Mouse (Mus musculus) lung, embryonic 16.5 days (tissue): ENCODE results near the gene Pfdn2. TPM values are rescaled to one million over a fixed set of nuclear protein-coding genes. Genes with fewer than 3 reads are reported as not detected.

Source experiments
- ATAC-seq: fragments of 200-750 bp; cut with Nextera tagmentation; 2 replicates; pipeline ENCODE4 v1.8.0; 2017; ENCODE audit warnings: low read depth, mild to moderate bottlenecking, moderate library complexity
- H3K27ac ChIP-seq: fragments of 300-500 bp; sonication (generic); 2 replicates; pipeline ENCODE4 v1.5.1; 2014; ENCODE audit warnings: mild to moderate bottlenecking, control low read depth, low read length
- H3K27me3 ChIP-seq: fragments of 300-500 bp; sonication (generic); 2 replicates; pipeline ENCODE4 v1.6.1; 2014; ENCODE audit warnings: low read depth, low read length, mixed read lengths; ENCODE audit not compliant: control insufficient read depth, insufficient read depth
- H3K36me3 ChIP-seq: fragments of 300-500 bp; sonication (generic); 2 replicates; pipeline ENCODE4 v1.6.1; 2014; ENCODE audit warnings: low read length; ENCODE audit not compliant: control insufficient read depth, insufficient read depth
- H3K4me1 ChIP-seq: fragments of 300-500 bp; sonication (generic); replicated peaks from 2 replicates; pipeline ENCODE4 v1.6.1; 2014; ENCODE audit warnings: low read length, mixed read lengths; ENCODE audit not compliant: control insufficient read depth, insufficient read depth
- H3K4me2 ChIP-seq: fragments of 300-500 bp; sonication (generic); 2 replicates; pipeline ENCODE4 v1.6.1; 2014; ENCODE audit warnings: low read depth, low read length, control low read depth
- H3K4me3 ChIP-seq: fragments of 300-500 bp; sonication (generic); 2 replicates; pipeline ENCODE4 v1.5.1; 2014; ENCODE audit warnings: mild to moderate bottlenecking, low read length, control low read depth
- H3K9ac ChIP-seq: fragments of 300-500 bp; sonication (generic); 2 replicates; pipeline ENCODE4 v1.6.1; 2014; ENCODE audit warnings: low read length, control low read depth
- H3K9me3 ChIP-seq: fragments of 300-500 bp; sonication (generic); 2 replicates; pipeline ENCODE4 v1.6.1; 2016; ENCODE audit warnings: low read length; ENCODE audit not compliant: control insufficient read depth
- WGBS: fragments of 180-500 bp; shearing (Covaris S2); extraction: QIAGEN DNeasy Blood & Tissue Kit; methylation state at CpG from one replicate; pipeline ENCODE4 v1.1.7; 2014; 5-methylcytosine and 5-hydroxymethylcytosine counted together
- polyA plus RNA-seq: library from polyadenylated mRNA; unstranded; fragments of >200 nt; fragmentation: Nextera tagmentation; extraction: Ambion mirVana; gene quantifications from 2 replicates; pipeline ENCODE4 v1.2.1, GENCODE M21; 2015

Pfdn2 gene
- polyA plus RNA-seq, 1 experiment from 2014 or later: 99.8 TPM

DNA sequence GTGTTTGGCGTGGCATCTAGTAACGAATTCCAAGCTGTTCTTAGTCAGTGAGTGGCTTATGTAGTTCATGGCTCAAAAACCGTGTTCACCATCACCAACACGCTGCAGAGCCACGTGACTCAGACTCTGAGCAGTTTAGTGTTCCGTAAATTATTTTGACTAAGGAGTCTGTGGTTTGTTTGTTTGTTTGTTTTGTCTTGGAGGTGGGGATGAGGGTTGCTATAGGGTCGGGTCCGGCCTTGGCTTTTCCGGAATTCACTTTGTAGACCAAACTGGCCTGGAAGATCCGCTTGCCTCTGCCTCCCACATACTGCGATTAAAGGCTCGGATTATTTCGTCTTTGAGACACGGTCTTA is 603 bp downstream of the Pfdn2 start:
- no peak for ATAC-seq

DNA sequence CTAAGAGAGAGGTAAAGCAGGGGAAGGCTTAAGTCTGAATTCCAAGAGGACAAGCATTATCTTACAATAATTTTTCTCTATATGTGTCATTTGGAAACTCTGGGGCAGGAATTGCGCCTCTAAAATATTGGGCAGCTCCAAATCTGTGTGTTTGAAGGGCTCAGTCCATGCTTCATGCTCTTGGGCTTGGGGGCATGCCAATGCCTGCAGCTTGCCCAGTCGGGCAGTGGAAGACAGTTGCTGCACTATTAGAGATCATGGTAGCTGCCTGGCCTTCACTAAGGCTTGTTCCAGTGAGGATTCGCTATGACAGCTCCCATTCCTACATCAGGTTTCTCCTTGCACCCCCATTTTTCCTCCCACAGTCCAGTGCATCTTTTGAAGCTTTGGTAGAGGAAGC is 3.2 kb downstream of the Pfdn2 start:
- Histone ChIP-seq H3K4me3 (no peak overlapping the region), H3K4me2 (no peak overlapping the region), H3K27me3 (no peaks in the 10 kb centered on the region), H3K4me1 (peaks cover 15% of the 10 kb centered on the region), H3K9me3 (peaks cover 4% of the 10 kb centered on the region; the same call in 1 of the 2 replicates), H3K36me3 (no peaks in the 10 kb centered on the region), H3K27ac (no peak overlapping the region), H3K9ac (no peak overlapping the region)
- 90% methylated on average over 3 of the region's 3 CpGs for WGBS
- no peak for ATAC-seq

More for the DNA sequence above, 603 bp downstream of the Pfdn2 start:
- peak overlapping the region; percentile 82 for H3K9ac ChIP-seq
- H3K4me3 ChIP-seq: peak overlapping the region; percentile 79
- H3K9me3 ChIP-seq: peaks cover 4% of the 10 kb centered on the region; the same call in 1 of the 2 replicates
- no peak overlapping the region; the same call in 1 of the 2 replicates for H3K27ac ChIP-seq
- peaks cover 11% of the 10 kb centered on the region; the same call in 1 of the 2 replicates for H3K36me3 ChIP-seq
- peaks cover 11% of the 10 kb centered on the region for H3K4me1 ChIP-seq
- H3K4me2 ChIP-seq: peak overlapping the region; percentile 81
- H3K27me3 ChIP-seq: no peaks in the 10 kb centered on the region
- under 1% methylated on average over 14 of the region's 14 CpGs for WGBS

DNA sequence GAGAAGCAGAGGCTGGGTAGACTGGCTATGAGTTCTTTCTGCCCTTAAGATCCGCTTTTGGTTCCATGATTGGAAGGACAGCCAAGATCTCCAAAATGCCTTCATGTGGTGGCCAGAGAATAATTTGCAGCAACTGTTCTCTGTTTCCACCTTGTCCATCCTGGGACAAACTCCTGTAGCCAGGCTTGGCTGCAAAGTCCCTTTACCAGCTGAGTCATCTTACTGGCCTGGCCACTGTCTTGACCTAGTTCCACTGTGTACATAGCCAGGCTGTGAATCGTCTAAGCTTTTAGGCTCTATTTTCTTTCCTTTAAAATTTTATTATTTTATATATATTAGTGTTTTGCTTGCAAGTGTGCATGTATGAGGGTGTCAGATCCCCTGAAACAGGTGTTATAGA is 3.7 kb downstream of the Pfdn2 start:
- Histone ChIP-seq H3K4me3 (no peak overlapping the region), H3K36me3 (no peaks in the 10 kb centered on the region), H3K27ac (no peak overlapping the region), H3K27me3 (no peaks in the 10 kb centered on the region), H3K9ac (no peak overlapping the region), H3K4me2 (no peak overlapping the region), H3K9me3 (peaks cover 4% of the 10 kb centered on the region; the same call in 1 of the 2 replicates), H3K4me1 (peaks cover 13% of the 10 kb centered on the region)
- no peak for ATAC-seq
- 78% methylated on average over 2 of the region's 2 CpGs for WGBS

DNA sequence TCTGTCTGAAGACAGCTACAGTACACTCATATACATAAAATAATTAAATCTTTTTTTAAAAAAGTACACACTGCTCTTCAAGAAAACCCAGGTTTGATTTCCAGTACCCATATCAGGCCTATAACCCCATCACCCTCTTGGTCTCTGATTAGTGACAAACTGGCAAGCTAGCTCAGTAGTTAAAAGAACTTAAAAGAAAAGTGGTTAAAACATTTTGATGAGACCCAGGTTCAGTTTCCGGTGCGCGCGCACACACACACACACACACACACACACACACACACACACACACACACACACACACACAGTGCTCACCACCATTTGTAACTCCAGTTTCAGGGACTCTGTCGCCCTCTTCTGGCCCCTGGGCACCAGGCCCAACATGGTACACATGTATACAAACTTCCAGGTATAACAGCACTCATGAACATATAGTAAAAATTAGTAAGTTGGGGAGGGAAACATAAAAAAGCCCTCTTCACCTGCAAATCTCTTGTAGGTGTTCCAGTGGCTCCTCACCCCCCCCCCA is 10.4 kb downstream of the Pfdn2 start:
- Histone ChIP-seq H3K9me3 (no peaks in the 10 kb centered on the region), H3K9ac (no peak overlapping the region), H3K27ac (no peak overlapping the region), H3K4me3 (no peak overlapping the region), H3K4me2 (no peak overlapping the region), H3K27me3 (no peaks in the 10 kb centered on the region), H3K4me1 (peaks cover 10% of the 10 kb centered on the region), H3K36me3 (peaks cover 5% of the 10 kb centered on the region; the same call in 1 of the 2 replicates)
- ATAC-seq: no peak
- WGBS: 79% methylated on average over 5 of the region's 5 CpGs

DNA sequence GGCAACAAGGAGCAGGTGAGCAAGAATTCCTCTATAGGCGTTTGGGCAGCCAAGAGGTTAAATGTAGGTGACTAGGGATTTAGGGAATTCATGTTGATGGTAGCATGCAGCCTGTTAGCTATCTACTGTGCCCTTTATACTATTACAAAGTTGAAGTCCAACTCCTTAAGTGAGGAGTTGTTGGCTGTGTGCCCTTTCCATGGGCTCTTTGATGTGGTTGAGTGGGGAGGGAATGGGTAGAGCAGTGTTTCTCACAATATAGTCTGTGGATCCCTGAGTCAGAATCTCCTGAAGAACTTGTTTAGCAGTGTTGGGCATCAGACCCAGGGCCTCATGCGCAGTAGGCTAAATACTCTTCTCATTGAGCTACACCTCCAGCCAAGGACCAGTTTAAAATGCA is 11.3 kb downstream of the Pfdn2 start:
- no peak for ATAC-seq

DNA sequence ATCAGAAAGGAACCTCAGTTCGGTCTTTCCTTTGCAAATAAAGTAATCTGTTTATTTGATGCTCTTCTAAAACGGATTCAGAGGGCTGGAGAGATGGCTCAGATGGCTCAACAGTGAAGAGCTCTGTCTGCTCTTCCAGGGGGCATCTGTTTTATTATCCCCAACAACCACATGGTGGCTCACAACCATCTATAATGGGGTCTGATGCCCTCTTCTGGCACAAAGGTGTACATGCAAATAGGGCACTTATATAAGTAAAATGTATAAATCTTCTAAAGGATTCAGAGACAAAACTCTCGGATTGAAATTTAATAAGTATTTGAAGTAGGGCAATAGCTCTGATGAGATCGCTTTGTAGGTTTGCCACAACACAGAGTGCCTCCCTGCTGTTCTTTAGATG is 13.0 kb downstream of the Pfdn2 start:
- Histone ChIP-seq H3K36me3 (peaks cover 5% of the 10 kb centered on the region; the same call in 1 of the 2 replicates), H3K27me3 (no peaks in the 10 kb centered on the region), H3K4me1 (peaks cover 9% of the 10 kb centered on the region), H3K9me3 (no peaks in the 10 kb centered on the region), H3K4me3 (no peak overlapping the region), H3K27ac (no peak overlapping the region), H3K9ac (no peak overlapping the region), H3K4me2 (no peak overlapping the region)
- WGBS: 59% methylated on average over 4 of the region's 4 CpGs
- ATAC-seq: no peak

More for the DNA sequence above, 11.3 kb downstream of the Pfdn2 start:
- H3K27ac ChIP-seq: no peak overlapping the region
- H3K9me3 ChIP-seq: no peaks in the 10 kb centered on the region
- no peak overlapping the region for H3K4me2 ChIP-seq
- H3K4me3 ChIP-seq: no peak overlapping the region
- 71% methylated on average over 2 of the region's 2 CpGs for WGBS
- H3K9ac ChIP-seq: no peak overlapping the region
- H3K27me3 ChIP-seq: no peaks in the 10 kb centered on the region
- peaks cover 5% of the 10 kb centered on the region; the same call in 1 of the 2 replicates for H3K36me3 ChIP-seq
- H3K4me1 ChIP-seq: peaks cover 12% of the 10 kb centered on the region

DNA sequence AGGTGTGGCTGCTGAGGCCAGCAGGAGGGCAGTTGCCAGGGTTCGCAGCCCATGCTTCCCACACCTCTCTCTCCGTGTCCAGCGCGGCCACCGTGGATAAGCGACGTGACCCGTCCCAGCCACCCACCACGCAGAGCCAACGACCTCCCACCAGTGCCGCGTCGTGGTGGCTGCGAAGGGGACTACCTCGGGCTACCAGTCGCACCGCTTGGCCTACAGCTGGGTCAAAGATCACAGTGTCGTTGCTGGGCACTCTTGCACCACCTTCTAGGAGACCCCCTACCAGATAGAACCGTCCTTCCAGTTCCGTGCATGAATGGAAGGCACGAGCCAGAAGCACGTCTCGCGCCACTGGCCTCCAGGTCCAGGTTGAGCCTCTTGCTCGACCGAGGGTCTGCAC is 14.8 kb downstream of the Pfdn2 start:
- WGBS: 11% methylated on average over 26 of the region's 26 CpGs
- Histone ChIP-seq H3K9me3 (no peaks in the 10 kb centered on the region), H3K36me3 (peaks cover 5% of the 10 kb centered on the region; the same call in 1 of the 2 replicates), H3K9ac (peak overlapping the region; percentile 70), H3K4me3 (peak overlapping the region; percentile 53), H3K27me3 (no peaks in the 10 kb centered on the region), H3K4me1 (peaks cover 9% of the 10 kb centered on the region), H3K4me2 (peak overlapping the region; percentile 59), H3K27ac (peak overlapping the region; percentile 32; the same call in 1 of the 2 replicates)
- peak; percentile 37 for ATAC-seq

DNA sequence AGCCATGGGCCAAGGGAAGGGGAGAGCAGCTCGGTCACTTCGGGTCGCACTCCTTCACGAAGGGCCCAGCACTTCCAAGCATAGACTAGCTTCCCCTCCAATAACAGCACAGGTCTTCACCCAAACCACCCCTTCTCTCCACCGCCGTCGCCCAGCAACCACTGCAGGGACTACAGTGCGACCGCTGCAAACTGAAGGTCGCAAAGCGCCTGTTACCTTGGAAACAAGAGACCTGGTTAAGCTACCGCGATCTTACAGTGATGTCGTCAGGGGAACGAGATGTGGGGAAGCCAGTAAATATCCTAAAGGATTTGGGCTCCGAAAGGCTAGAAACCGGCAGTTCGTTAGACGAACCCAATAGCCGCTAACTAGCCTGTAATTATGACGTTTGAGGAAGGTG is 15.2 kb downstream of the Pfdn2 start, which contains the start of gene Klhdc9:
Gene Klhdc9 (minus strand): TSS at position 143 of the 400 bp plus-strand sequence.
- H3K27ac ChIP-seq: peak within 1 kb of the TSS; percentile 32; the same call in 1 of the 2 replicates
- H3K27me3 ChIP-seq: no peaks in the 10 kb centered on the region
- no peaks in the 10 kb centered on the region for H3K9me3 ChIP-seq
- H3K36me3 ChIP-seq: peaks cover 5% of the 10 kb centered on the region; the same call in 1 of the 2 replicates
- peak within 1 kb of the TSS; percentile 53 for H3K4me3 ChIP-seq
- H3K4me2 ChIP-seq: peak within 1 kb of the TSS; percentile 59
- 2% methylated on average over 21 of the region's 21 CpGs for WGBS
- peaks cover 9% of the 10 kb centered on the region for H3K4me1 ChIP-seq
- ATAC-seq: peak; percentile 96
- peak within 1 kb of the TSS; percentile 70 for H3K9ac ChIP-seq

DNA sequence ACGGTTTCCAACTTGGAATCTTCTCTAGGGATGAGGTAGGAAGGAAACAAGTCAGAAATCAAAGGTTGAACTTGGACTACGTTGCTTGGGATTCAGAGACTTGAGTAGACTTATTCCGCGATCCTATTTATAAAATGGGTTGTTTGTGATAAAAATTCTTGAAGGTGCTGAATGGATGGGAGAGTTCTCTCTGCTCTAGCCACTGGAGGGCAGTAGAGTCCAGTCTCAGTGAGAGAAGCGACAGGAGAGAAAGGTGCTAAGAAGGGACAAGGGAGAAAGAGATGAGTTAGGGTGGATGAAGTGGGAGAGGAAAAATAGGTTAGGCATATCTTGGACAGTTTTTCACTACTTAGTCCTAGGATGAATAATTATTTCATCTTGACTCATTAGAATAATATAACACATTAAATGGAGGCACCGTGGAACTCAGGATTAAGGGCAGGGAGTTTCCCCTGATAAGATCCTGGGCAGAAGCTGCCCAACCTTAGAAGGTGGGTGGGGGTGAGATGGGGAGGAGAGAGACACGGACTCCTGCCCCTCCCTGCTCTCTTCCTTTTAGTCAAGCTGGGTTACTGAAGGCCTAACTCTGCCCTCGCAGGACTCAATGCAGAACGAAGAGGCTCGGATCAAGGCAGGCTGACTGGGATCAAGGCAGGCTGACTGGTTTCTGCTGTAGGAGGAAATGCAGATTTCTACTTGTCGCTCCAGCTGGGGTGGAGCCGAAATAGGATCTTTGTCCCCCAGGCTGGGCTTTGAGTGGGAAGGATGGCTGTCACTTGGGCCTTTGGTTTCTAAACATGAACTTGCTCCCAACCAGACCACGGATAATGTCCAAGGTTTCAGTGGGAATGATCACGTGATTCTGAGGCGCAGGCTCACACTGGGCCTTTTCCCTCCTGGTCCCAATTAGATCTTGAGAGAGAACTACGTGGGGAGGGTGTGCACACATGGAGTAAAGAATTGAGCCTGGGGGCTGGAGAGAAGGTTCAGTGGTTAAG is 15.9 kb downstream of the Pfdn2 start:
- peak; percentile 70 for ATAC-seq
- WGBS: 33% methylated on average over 16 of the region's 16 CpGs

More for the DNA sequence above, 15.9 kb downstream of the Pfdn2 start:
- Histone ChIP-seq H3K4me2 (peak overlapping the region; percentile 59), H3K9ac (peak overlapping the region; percentile 70), H3K4me3 (peak overlapping the region; percentile 53), H3K36me3 (peaks cover 5% of the 10 kb centered on the region; the same call in 1 of the 2 replicates), H3K9me3 (no peaks in the 10 kb centered on the region), H3K27ac (0 out of 2 replicates have a peak overlapping the region, but pooled peaks have one; percentile 11), H3K4me1 (peaks cover 9% of the 10 kb centered on the region), H3K27me3 (no peaks in the 10 kb centered on the region)
